Mouse (Mus musculus) WW6 (cell line): ENCODE measurements around the gene Slc22a5.
"Not testable (repeated sequence)": the region's sequence is repeated elsewhere in the genome, so short reads cannot be mapped to it uniquely, and the experiment has no call there.

Experiments
- DNase-seq: peaks from one replicate; pipeline ENCODE4 v3.0.0-alpha.2; 2013; ENCODE audit warnings: low read depth, low spot score

The Slc22a5 gene

DNA sequence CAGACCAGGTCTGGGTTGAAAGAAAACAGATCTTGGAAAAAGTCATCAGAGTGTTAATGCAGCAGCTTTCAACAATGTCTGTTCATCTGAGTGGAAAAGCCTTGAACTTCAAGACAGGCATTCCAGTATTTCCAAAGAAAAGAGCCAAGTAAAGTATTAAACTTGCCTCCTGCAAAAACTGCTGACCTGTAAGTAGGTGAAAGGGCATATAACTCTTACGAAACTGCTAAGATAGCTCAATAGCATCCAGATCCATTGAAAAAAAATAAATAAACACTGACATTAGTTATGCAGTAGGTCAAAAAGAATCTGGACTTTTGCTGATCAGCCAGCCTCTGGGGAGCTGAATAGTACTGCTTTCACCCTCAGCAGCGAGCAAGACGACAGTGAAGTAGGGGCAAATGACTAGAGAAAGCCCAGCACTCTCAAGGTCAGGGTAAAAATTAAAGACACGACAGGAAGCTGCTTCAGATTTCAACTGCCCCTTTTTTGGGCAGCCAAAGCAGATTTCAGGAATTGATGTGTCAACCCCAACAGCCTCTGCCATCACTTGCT, 2.3 kb downstream of the Slc22a5 start:
- no peak for DNase-seq

DNA sequence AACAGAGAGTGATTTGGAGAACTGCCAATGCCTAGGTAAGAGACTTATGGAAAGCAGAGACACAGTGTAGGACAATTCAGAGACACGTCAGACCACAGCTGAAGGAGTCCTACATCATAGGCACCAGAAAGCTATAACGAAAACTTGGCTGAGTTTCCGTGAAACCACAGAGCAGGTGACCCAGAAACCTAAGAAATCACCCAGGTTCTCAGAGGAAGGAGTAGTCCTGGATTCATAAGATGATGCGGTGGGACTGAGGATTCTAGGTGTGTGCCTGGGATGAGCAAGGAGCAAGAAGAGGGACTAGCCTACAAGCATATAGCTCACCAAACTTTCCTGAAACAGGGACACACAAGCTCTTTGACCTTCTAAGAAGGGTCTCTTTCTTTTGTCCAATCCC, 3.2 kb downstream of the Slc22a5 start:
- DNase-seq: no peak

DNA sequence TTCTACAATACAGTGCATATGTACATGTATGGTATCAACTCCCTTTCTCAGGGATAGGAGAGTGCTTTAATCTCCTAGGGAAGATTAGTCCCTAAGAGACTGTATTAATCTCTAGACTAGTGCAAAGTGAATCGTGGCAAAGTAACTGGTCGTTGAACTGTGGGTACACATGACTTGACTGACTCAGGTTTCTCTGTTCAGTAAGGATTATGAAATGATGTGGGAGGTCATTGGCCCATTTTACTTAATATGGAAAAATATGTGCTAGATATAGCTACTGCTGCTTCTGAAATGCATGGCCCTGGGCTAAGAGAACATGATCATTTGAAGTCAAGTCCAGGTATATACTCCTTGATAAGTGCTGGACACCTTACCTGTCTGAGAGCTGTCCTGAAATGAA, 8.2 kb downstream of the Slc22a5 start:
- DNase-seq: no peak

DNA sequence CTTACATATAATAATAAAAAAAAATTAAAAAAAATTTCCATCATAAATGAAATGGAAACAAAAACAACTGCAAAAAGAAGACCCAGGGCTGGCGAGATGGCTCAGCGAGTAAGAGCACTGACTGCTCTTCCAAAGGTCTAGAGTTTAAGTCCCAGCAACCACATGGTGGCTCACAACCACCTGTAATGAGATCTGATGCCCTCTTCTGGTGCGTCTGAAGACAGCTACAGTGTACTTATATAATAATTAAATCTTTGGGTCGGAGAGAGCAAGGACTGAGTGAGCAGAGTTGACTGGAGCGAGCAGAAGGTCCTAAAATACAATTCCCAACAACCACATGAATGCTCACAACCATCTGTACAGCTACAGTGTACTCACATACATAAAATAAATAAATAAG, 13.4 kb downstream of the Slc22a5 start:
- DNase-seq: not testable (repeated sequence)

DNA sequence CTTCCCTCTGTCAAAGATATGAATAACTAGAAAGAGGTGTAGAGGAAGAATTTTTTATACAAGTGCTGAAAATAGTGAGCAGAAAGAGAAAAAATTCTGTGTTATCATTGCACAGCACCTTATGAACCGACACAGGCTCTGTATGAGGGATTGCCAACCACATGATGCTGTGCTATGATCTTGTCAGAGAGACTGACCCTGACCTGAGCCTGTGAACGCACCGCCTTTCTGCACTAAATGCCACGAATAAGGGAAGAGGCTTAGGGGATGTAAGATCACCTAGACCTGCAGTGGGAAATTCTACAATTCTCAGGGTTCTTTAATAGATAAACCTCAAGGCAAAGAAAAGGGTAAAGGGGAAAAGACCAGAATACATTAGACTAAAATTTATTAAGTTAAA, 15.0 kb downstream of the Slc22a5 start:
- no peak for DNase-seq

DNA sequence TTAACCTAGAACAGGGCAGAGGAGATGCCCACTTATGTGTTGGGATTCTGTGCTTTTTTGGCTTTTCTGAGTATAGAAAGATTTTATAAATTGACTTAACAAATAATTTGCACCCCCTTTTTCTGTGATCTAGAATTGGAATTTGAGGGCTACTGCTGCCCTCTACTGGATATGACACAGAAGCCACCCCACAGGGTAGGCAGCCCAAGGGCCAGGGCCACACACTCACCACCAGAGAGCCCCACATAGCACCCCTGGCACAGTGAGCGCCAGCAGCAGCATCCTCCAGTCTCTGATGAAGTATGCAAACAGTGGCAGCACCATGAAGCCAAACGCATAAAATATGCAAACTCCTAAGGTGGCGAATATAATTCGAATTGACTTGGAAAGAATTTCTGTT, 16.8 kb downstream of the Slc22a5 start:
- DNase-seq: no peak

DNA sequence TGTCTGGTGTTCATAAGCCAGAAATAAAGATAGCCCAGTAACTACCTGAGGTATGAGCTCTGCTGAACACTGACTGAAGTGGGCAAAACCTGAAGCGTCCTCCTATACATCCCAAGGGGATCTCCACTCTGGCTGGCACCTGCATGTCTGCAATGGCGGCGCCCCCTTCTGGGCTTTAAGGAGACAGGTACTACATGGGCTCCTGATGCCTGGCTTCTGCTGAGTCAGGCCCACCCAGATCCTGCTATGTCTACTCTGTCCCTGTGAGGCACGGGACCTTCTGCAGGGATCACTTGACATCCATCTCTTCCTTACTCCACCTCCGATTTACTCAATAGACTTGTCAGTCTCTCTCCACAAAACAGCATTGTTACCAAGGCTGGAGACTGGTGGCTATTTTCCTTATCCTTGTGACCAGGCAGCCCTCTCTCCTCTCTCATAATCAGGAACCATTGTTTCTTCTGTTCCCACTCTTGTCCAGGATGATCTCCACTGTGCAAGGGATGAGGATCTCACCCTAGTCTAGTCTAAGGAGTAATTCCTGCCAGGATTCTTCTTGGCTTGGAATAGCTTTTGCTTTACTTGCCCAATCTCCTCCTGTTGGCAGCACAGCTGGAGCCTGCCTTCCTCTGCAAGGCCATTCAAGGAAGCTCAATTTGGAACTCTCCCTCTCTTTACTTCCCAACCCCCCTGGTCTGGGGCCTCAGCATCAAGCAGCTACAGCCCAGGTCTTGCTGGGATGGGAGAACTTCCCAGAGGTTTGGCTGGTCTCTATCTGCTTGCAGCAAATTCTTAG, 17.4 kb downstream of the Slc22a5 start:
- DNase-seq: not testable (repeated sequence)

DNA sequence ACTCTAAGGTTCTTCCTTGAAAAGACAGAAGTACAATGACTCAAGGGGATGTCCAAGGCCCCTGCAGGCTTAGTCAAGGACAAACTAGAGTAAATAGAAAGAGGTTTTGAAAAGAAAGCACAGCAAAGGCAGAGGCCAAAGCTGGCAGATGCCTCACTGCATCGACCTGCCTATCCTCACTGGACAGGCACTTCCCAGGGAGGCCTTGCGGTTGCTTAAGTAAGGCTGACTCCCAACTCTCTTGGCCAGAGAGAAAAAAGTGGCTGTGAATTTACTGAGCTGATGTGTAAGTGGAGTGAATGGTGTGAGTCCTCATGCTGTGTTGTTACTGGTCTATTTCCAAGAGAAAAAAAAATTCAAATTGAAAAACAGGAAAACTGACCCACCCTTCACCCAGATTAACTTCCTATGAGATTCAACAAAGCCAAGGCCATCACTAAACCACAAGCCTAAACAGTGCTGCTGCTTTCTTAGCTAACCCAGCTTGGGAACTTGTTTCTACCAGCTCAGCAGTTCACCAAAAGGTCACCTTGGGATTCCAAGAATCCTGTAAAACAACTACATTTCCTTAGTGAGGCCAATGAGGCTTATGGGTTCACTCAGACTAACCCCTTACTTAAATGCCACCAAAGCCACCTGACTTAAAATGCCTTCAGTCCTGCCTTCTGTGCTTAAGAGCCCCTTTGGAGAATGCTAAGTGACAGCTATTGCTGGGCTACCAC, 19.5 kb downstream of the Slc22a5 start:
- DNase-seq: no peak

DNA sequence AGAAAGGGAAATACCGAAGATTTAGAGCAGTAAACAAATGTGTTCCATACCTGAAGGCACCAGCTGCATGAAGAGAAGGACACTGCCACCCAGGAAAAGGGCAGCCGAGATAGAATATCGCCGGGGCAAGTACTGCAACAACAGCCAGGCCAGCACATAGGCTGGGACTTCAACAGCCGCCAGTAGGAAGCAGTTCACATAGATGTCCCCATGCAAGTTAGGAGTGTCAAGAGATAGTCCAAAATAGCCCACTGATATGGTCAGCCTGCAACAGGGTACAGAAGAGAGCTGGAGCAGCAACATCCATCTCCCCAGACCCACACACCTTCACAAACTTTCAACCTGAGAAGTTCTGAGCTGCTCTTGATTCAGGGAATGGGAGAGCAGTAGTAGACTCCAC, 22.3 kb downstream of the Slc22a5 start:
- no peak for DNase-seq

DNA sequence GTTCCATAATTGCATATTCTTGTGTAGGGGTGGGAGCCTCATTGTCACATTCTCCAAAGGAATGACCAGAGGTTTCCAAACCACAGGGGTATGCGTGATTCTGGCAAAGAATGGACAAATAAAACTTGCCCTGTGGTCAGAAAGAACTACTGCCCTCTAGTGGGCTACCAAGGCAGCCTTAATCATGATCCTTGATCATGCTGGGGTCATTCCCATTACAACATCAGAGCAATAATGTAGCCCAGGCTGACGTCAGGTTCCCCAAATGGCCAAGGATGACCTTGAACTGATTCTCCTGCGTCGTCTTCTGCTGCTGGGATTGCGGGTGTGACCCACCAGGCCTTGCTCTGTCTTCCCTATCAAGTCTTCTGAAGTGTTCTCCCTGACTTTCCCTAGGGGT, 23.1 kb downstream of the Slc22a5 start:
- not testable (repeated sequence) for DNase-seq

DNA sequence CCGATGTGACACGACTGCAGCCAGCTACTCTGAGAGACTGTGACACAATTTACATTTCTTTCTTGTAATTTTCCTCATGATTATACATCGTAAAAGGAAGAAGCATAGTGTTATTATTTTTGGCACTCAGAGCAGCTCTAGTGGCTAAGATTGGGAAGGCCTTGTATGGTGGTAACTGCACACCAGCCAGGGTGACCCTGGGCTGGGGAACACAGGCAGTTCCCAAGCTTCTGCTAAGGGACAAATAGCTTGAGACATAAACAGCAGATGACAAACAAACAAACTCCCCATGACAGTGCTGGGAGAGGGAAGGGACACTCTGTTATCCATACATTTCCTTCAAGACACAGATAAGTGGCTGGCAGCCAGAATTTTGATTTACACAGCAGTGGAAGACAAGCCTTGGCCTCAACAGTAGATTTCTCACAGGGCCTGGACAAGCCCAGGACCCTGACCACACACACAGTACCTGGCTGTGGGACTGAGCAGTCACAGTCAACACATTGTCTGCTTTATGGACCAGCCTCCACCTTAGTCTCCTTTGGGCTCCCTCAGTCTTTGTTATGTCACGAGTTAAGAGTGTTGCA, 26.6 kb downstream of the Slc22a5 start:
- not testable (repeated sequence) for DNase-seq

DNA sequence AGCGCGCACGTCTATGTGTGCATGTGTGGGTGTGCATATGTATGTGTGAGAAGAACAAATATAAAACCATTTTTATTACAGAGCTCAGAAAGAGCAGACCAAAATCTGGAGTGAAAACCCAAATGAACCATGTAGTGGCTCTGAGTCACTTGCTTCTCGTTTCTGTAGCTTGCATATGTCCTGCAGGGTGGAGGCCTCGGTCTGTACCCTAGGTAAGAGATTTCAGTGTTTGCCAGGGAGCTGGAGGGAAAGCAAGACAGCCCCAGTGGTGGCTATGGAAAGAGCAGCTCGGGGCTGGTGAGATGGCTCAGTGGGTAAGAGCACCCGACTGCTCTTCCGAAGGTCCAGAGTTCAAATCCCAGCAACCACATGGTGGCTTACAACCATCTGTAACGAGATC, 30.5 kb downstream of the Slc22a5 start:
- not testable (repeated sequence) for DNase-seq

DNA sequence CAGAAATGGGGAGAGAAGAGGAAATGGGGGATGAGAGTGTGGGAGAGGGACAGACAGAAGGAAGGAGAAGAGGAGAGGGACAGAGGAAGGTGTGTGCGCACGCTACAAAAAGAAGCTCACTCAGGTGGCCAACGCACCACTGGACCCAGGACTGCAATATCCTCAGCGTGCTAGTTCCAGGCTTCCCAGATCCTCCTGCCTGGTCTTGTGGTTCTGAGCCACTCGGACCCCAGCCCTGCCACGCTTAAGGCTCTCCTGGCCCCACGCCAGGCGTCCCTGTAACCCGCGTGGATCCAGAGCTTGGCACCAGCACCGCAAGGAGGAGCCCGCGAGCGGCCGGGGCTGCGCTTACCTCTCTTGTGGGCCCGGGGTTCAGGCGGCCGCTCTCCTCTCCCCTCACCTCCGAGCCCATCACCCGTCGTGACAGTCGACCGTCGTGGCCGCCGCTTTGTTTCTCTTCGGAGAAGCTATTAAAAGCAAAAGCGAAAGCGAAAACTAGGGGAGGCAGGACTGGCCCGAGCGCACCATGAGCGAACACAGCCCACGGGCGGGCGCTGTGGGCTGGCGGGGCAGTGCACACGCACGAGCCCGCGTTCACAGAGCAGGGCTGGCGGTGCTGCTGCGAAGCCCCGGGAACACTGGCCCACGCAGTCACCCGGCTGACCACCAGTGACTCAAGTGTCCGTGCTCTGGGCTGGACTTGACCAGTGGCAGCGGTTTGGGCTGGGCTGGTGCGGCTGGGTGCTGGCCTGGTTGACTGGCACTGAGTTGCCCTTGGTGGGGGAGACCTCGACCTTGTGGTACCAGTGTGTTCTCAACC, 32.5 kb downstream of the Slc22a5 start, which contains the start of gene Gm12216:
TSS of gene Gm12216 (minus strand) at position 496 of the 820 bp plus-strand sequence.
- not testable (repeated sequence) for DNase-seq

DNA sequence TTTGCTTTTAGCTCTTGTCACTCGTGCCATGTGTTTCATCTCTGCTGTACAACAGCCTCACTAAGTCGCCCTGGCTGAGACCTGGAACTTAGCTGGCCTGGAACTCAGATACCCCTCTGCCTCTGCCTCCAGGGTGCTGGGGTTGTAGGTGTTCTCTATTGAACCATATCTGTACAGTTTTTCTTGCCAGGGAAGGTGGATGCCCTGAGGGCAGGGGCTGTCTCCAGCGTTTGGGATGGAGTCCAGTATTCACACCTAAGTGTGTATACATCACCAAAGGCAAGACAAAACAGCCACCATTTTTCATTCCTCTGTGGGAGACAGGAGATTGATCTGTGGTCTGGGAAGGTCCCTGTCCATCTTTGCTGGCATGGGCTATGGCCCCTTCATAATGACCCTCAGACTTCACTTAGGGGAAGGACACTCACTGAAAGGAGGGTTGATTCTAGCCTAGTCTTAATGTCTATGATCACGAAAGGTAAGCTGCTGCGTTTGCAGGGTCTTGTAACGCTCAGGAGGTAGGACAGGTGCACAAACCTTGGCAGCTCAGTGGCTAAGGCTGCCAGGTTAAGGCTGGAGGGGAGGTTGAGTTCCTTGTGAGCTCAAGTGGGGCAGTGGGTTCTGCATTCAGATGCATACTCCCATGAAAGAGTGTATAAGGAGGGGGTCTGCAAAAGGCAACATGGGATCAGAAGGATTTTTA, 33.3 kb downstream of the Slc22a5 start:
- DNase-seq: no peak

DNA sequence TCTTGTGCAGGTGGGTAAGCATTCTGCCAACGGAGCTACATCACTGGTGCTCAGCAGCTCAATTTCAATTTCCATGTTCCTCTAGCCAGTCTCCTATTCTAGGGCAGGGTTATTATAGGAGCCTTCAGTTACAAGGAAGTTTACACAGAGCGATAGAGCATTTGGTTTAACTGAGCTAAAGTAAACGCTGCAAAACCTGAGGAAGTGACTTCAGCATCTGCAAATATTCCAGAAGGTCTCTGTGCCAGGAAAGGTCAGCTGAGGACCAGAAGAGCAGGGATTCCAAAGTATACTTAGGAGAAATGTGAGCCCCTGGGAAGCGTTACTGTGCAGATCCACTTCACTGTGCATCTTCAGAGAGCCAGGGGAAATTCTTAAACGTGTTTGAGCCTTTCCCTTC, 37.8 kb downstream of the Slc22a5 start:
- no peak for DNase-seq

DNA sequence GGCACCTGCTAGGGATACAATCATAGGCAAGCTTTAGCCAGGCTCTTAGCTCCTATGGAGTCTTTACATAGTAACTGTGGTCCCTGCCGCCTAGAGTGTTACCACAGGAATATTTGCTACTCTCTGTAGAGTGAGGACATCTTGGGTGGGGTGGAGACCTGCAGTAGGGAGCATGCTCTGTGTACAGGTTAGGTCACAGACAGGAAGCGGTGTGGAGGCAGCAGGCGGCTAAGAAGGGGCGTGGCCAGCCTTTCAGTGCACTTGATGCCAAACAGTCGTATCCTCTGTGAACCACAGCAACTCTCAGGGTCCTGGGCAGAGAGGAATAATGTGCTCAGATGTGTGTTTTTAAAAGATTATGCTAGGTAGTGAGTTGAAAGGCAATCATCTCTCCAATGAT, 39.7 kb downstream of the Slc22a5 start:
- no peak for DNase-seq

DNA sequence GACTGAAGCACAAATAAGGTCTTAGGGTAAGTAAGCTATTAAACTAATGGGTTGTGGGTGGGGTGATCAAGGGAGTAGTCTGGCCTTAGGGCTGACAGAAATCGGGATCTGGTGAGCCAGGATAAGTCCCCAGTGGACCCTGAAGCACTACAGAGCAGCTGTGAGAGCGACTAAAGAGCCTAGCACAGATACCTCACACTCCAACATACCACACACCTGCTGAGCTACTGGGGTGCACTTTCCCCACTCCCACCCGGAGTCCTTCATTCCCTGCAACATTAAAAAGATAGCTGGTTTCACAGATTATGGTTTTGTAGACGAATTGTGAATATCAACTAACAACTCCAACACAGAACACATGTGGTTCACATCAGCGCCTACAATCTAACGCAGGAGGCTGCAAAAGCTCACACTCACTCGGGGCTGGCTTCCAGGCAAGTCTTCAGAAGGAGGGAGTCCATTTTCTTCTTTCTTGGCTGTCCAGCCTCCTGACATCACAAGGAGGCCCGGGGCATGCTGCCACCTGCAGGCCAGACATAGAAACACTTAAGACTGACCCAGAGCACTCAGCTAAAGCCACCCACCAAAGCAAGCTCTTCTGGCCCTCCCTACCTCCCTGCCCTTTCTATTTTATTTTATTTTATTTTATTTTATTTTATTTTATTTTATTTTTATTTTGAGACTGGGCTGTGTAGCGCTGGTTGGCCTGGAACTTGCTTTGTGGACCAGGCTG, 41.7 kb downstream of the Slc22a5 start:
- DNase-seq: peak; percentile 55

DNA sequence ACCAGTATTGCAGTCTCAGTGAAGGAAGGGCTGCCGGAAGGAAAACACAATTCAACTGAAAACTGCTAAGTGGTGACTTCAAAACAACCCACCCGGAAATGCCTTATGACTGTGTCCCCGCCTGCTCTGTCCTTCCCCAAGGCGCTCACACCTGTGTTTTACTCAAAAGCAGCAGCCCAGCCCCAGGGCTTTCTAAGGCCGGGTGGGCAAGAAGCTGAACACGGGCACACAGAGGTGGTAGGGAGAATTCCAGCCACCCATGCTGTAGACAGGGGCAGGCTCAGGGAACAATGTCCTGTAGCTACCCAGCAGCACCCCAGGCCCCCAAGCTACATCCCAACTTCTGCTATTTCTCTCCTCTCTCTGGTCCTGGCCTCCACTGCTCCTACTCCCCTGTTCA, 45.8 kb downstream of the Slc22a5 start:
- no peak for DNase-seq

DNA sequence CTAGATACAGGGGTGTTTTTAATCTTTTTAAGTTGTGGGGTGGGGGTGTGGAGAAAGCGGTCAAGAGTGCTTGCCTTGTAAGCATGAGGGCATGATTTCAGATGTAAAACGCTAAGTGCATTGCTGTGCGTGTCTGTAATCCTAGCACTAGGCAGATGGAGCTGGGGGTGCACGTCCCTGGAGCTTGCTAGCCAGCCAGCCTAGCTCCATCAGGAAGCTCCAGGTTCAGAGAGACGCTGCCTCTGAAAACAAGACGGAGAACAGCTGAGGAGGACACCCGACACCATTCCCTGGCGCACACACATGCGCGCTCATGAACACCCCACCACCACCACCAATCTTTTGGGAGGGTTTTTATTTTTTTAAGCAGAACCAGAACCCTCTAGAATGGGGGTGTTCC, 48.4 kb downstream of the Slc22a5 start:
- no peak for DNase-seq

DNA sequence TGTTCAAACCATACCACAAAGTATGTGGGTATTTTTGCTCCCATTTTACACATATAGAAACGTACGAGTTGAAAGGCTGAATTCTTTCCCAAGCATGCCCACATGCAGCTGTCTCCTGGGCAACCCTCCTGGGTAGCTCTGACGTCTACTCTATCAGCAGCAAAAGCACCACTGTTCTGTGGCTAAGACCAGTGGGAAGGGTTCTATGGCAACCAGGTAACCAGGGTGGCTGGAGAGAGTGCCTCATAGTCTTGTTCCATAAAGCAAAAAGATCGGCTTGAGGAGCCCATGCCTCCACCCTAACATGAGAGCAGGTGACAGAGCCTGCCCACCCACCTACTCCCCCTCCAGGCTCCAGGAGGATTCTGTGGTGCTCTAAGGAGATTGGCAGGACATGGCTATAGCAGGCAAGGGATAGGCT, 49.3 kb downstream of the Slc22a5 start:
- no peak for DNase-seq
